Mouse (Mus musculus) frontal cortex, adult (tissue): ENCODE measurements around the gene Sumo3.

Source experiments
- ATAC-seq: cut with Nextera tagmentation; 2 replicates; pipeline ENCODE4 v1.9.2; 2017; ENCODE audit warnings: mild to moderate bottlenecking, moderate library complexity, mixed read lengths; ENCODE audit not compliant: low TSS enrichment

The Sumo3 gene

DNA sequence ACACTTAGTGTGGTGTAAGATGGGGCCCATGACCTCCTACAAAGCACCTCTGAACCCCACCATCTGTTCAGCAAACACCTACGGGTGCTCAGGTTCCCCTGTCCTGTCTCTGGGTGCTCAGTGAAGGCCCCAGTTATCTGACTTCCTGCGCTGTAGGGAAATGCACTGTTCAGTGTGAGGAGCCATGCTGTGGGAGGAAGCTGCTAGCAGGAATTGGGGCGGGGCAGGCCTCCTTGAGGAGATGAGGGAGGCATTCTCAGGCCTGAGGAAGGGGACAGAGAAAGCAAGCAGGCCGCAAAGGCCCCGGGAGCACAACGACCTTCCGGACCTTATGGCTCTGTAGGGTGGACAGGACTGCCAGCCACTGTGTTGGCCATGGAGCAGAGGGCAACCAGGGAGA is 16.8 kb upstream of the Sumo3 start:
- ATAC-seq: no peak

DNA sequence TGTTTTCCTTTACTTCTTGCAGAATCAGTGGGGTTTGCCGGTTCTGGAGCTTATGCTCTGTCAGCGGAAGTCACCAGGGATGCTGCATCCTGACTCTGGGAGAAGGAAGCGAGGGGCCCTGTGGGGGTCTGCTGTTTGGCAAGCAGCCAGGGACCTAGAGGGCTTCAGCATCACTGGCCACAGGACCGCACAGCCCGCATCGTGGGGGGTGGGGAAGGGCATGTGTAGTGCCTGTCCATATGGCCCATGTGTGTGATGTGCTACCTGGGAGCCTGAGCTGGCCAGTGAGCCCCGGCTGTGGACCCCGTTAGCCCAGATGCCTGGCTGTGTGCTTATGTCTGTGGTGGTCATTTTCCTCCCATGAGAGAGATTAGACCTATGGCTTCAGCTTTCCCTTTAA is 16.1 kb upstream of the Sumo3 start:
- no peak for ATAC-seq

DNA sequence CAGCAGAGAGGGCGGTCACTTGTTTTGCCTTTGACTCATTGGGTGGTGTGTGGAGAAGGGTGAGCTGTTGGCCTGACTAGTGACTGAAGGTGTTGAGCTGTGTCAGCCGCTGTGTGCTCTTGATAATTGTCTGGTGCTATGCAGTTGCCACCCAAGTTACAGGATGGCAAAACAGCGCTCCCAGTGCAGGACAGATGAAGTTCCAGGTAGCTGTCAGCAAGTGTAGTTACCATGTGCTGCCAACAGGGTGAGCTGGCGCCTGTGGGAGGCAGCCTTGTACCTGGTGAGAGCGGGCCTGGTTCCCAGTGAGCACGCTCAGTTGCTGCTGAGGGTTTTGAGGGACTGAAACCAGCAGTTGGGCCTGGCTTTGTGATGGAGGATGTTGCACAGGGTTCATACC is 15.1 kb upstream of the Sumo3 start:
- peak; percentile 54 for ATAC-seq

DNA sequence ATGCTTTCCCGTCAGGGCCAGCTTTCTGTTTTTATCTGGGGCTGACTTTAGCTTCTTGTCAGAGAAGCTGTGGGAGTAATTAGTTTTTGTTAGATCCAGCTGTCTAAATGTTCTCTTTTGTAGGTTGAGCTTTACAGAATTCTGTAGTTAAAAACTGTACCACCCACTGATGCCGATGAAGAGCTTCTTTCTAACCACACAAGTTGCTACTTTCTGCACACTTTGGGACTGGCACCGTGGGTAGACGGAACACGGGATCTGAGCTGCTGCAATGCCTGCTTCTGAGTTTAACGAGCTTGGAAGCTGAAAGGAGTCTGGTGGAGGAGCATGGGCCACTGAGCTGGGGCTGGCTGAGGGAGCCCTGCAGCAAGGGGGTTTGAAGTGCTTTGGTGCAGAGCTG is 14.4 kb upstream of the Sumo3 start:
- ATAC-seq: peak; percentile 75

DNA sequence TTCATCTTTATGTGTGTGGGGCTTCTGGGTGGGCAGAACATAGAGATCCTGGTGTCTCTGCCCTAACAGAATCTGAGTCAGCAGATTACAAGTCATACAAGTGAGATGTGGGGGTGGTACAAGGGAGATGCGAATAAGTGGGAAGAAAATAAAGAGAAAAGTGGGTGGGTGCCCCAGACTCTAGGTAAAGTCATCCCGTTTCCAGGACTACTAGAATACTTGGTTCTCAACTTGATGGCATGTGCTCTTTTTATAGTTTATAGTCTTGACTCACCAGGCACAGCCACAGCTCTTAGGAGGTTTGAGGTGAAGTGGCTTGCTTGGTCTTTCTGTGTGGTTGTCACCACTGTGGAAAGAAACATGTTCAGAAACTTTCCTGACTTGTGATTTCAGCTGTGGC is 9.8 kb upstream of the Sumo3 start:
- ATAC-seq: peak; percentile 32; the same call in 1 of the 2 replicates

DNA sequence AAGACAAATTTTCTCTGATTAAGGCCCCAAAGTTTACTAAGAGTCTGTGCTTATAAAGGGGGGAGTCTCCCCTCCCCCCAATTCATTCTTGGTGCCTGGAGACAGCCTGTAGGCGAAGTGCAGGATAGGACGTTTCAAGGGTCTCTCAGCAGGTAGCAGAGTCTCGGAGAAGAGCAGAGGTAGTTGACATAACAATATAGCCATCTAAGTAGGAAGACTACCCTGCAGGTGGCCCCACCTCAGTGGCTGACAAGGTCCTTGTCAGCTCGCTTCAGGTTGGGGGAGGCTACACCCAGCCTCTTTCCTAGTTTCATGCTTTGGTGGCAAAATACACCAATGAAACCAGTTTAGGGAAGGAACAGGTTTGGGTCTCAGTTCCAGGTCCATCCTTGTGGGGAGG is 2.9 kb upstream of the Sumo3 start:
- ATAC-seq: no peak

DNA sequence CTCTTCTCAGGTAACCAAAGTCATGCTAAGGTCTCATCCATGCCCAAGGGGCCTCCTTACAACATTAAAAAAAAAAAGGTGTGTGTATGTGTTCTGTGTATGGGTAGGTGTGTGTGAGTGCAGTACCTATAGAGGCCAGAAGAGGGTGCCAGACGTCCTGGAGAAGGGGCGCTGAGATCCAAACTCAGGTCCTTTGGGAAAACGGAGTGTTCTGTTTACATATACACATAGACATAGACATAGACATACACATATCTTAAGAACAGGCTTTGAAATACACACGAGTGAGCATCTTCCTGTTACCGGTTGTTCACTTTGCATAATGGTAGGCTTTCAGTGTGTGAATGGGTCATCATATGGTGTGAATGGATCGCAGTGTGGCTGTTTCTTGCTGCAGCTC is 1.8 kb upstream of the Sumo3 start:
- no peak for ATAC-seq

DNA sequence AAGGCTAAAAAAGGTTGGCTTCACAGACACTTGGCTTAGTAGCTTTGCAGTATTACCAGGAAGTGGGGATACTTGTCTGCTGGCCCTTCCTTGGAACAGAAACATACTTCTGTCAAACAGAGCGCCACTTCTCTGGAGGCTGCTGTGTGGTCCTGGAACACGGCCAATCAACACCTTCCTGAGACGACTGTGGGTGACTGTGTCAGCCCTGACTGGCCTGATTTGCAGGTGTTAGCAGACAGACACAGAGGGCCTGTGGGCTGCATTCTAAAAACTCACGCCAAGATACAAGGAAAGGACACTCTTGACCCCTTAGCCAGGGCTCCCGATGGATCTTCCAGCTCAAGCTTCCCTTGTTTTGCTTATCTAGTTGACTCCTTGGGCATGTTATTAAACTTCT is 939 bp upstream of the Sumo3 start:
- no peak for ATAC-seq

DNA sequence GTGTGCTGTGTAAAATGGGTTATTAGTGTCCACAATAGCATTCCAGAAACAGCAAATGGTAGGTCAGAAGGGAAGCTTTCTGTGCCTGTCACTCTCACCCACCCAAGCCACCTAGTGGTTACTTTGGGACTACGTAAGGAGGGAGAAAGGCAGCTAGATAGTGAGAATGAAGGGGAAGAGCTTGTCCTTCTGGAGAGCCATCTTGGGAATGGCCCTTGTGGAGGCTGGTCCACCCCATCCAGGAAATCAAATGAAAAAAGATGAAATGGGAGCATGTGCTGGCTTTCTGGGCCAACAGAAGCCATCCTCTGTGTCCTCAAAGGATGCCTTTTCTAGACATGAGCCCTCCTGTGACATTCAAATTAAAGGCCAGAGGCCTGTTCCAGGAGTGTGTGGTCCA is 529 bp upstream of the Sumo3 start:
- ATAC-seq: peak; percentile 18

DNA sequence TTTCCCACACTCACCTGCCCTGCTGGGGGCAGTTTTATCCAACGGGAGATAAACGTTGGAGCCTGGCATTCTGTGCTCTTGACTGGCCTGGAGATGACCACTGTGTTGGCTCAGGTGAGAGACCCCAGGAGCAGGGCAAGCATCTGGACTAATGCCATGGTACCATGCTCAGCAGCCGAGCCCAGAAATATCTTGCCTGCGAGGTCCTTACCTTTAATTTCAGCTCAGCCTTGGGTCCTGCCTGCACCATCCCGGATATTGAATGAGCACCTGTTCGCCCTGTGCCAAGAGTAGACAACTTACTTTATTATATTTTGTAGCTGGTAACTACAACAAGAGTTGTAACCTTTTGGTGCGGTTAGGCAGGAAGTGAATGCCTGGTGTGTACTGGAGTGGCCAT is 958 bp downstream of the Sumo3 start:
- ATAC-seq: no peak

DNA sequence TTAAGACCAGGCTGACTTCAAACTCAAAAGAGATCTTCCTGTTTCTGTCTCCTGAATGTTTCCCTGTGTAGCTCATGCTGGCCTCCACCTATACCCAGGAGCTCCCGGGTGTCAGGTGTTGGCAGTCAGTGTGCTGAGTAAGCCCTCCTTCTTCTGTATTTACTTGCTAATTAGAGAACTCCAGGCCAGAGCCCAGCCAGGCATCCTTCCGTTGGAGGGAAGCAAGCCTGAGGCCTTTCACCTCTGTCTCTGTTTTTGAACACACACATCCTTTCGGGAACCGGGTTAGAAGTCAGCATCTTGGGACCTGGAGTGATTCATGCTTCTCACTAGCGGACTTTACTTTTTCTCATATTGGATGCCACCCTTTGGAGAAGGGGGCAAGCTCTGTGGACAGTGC is 1.5 kb downstream of the Sumo3 start:
- no peak for ATAC-seq

DNA sequence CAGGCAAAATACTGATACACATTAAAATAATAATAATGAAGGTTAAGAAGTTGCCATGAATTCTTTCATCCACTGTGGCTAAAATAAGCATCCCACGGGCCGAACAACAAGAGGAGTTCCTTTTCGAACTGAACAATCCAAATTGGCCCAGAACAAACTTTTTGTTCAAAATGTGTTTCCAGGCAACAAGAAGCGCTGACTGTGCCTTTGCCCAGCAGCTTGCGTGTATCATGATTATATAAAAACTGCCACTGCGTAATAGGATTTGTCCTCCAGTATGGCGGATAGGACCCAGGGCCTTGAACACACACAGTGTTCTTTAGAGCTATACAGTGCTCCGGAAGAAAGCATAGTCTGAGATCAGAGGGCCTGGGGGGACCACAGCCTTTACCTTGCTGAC is 2.7 kb downstream of the Sumo3 start:
- no peak for ATAC-seq

DNA sequence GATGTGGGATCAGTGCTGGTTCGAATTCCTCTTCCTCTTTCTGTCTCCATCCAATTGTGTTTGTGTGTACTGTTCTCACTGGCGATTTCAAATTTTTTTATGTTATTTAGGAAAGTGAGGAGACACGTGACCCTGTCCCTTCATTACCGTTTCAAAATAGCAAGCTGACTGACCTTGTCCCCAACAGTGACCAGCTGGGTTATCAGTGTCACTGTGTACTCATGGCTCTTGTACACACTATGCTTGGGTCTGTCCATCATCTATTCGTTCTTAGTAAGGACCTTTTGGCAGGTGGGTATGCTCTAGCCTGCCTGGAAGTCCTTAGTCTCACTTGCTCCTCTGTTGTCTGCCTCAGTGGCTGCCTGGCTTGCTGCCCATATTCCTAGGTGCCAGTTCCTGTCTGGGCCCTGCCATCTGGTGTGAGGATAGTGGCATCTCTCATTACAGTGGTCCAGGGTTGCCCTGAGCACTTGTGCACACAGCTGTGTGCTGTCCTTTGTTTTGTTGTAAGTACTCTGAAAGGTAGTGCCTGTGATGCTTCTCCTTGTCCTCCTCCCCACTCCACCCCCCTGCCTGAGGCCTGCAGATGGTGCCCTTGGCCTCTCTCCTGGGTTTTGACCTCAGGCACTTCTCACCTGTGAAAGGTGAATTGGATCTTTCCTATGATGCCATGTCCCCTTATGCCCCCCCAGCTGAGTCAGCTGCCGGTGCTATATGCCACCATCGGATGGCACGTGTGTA is 4.5 kb downstream of the Sumo3 start:
- ATAC-seq: no peak

DNA sequence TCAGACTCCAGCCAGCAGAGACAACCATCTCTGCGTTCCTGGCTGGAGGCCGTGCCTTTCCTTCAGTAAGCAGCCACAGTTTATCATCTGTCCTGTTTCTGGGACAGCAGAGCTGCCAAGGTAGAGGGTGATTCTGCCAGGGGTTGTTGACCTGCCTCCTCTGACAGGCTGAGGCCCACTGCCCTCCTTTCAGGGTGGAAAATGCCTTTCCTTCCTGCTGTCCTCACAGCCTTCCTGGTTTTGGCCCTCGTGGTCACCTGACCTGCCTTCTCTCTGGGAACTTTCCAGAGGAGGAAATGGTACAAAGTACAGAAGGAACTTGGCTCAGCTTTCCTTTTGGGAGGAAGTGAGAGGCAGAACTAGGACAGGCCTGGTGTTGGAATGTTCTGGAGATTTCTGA is 7.5 kb downstream of the Sumo3 start:
- ATAC-seq: peak; percentile 24; the same call in 1 of the 2 replicates

DNA sequence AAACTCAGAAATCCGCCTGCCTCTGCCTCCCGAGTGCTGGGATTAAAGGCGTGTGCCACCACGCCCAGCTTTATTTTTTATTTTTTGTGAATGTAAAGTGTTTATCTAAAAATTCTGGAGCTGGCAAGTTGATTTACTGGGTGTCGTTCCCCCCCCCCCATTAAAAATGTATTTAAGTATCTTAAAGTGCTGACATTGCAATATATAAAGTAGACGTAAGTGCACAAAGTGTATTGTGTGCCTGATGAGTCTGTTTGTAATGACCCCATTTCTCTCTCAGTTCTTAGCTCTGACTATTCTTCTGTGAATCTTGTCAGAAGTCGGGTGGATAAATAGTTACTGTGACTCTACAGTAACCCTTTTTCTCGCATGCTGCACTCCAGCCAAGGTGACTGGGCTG is 9.8 kb downstream of the Sumo3 start:
- no peak for ATAC-seq

DNA sequence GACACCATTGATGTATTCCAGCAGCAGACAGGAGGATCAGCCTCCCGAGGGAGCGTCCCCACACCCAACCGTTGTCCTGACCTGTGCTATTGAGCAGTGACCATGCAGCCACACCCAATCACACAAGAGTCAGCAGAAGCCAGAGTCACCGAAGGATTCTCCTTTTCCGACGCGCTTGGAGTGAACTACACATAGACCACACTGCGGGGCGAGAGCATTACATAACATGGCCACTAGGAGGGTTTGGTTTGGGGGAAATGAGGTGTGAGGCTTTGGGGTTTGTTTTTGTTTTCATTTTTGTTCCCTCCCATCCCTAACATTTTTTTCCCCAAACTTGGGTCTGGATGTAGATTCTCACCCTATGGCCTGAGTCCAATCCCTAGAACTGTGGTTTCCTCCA is 10.3 kb downstream of the Sumo3 start:
- ATAC-seq: 0 out of 2 replicates have a peak, but pooled peaks have one; percentile 29

DNA sequence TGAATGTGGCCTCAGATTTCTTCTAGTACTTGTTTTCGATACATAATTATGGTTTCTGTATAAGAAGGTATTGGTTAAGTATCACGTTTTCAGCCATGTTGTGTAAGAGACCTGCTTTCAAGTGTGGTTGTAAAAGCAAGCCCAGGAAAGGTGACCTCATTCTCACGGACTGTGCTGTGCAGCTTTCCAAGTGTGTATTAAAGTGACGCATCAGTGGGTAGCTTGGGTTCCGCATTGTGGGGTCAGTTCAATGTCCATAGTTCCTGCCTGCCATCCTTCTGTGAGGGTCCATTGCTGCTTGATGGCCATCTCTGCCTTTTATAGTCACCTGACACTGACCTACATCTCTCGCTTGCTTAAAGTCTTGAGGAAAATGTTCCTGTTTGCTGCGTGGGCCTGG is 11.0 kb downstream of the Sumo3 start:
- no peak for ATAC-seq

DNA sequence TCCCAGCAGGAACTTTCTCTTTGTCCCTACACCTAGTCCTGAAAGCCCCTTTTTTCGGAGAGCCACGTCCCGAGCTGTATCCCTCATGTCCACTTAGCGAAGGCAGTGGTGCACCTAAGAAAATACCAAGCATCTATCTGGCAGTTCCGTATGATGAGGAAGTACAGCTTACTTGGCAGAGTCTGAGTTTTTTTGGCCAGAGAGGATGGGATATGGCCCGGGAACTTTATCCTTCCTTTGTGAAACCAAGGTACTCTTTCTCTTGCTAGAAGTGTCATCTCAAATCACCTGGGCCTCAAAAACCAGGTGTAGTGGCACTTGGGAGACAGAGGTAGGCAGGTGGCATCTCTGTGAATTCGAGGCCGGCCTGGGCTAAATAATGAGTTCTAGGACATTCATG is 15.6 kb downstream of the Sumo3 start:
- no peak for ATAC-seq

DNA sequence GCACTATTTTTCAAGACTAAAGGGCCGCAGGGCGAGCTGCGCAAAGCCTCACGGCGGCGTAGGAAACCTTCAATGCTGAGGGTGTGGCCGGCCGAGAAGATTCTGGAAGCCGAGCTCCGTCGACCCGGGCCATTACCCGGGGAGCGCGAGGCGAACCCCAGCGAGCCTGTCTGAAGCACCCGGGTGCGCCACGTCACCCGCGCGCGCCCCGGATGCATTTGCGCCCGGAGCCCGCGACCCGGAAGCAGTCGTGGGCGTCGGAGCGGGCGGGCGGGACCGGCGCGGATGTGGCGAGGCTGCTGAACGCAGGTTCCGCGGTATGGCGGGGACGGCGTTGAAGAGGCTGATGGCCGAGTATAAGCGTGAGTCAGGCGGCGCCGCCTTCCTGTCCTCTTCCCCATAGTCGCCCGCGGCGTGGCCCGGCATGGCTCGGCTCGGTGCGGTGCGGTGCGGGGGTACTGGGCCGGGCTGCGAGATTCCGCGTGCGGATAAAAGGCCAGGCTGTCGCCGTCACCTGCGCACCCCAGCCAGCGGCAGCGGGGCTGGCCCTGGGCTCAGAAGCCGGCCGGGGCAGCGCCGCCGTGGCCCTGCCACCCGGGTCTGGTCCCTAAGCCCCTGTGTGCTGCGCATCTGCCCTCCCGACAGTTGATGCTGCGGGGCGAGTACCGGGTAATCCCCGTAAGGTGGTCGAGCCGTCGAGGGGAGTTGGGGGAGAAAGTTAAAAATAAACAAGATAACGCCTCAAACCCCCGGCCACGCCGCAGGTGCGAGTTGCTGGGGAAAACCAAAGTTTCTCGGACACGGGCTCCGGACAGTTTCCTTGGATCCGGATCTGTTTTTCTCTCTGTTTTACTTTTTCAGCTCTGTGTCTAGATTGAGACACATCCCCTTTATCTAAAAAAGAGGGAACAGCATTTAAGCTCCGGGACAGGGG is 16.4 kb downstream of the Sumo3 start, which contains the start of gene Ube2g2:
TSS of gene Ube2g2 (plus strand) at position 221 of the 934 bp plus-strand sequence.
- peak; percentile 75 for ATAC-seq

DNA sequence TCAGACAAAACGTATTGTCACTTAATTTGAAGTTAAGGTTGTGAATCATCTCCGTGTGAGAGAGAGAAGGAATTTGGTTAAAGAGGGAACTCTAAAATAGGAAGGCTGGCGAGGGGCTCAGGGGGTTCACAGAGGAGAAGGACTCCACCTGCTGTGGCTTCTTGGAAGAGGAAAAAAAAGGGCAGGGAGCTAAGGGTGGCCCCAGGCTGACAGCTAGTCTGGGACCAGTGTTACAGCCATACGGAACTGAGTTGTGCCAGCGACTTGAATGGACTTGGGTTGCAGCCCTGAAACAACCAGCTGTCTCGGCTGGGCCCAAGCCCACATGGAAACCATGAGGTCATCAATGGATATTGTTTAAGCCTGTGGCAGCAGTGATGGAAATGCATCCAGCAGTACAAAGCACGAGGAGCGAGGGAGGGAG is 17.2 kb downstream of the Sumo3 start:
- peak; percentile 8; the same call in 1 of the 2 replicates for ATAC-seq

DNA sequence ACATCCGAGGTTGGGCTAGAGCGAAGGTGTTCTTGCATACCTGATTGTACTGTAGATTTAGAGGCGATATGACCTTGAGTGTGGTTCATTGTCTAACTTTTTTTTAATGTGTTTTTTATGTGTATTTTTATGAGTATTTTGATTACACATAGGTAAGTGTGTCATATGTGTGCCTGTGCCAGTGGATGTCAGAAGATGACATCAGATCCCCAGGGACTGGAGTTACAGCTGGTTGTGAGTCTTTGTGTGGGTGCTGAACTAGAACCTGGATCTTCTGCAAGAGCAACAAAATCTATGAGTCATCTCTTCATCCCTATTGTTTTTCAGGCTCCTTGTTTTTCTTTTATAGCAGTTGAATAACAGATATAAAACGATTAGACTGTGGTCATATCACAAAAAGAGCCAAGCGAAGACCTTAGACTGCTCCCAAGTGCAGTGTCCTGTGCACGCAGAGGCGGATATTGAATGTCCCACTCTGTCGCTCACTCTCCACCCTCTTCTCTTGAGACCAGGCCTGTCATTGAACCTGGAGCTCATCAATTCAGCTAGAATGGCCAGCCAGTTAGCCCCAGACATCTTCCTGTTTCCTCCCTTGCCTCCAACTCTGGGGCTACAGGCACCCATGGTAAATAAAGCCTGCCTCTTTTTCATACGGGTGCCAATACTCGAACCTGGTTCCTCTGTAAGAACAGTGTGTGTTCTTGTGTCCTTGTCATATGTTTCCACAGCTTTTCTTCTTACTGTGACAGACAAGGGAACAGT is 17.9 kb downstream of the Sumo3 start:
- ATAC-seq: no peak

DNA sequence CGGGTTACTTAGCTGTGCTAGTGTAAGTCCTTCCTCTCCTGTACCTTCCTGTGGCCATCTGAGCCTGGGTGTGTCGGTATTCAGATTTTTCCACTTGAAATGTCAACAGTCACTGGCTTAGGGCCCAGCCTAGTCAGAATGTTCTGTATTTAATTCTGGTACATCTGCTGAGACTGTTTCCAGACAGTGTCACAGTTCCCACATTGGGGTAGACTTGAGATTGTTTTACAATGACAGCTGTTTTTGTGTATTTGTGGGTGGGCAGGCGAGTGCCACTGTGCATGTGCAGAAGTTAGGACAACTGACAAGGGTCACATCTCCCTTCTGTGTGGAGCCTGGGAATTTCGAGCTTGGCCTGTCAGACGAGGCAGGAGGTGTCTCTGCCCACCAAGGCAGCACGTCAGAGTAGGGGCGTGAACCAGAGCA is 18.7 kb downstream of the Sumo3 start:
- ATAC-seq: peak; percentile 26
